Mouse (Mus musculus) common myeloid progenitor, adult 5-6 weeks (primary cell): ENCODE measurements at regions not wholly inside any gene's neighbourhood (a gene's known extent, or its start where the extent isn't known, plus 50 kb on each side); places are given as distances from the start of the nearest gene placed in this dataset.
A peak's percentile ranks its signal among the peaks of the same experiment; 100 is the strongest.
"Not testable (repeated sequence)": the region's sequence is repeated elsewhere in the genome, so short reads cannot be mapped to it uniquely, and the experiment has no call there.

ENCODE experiments used
- ATAC-seq: replicated peaks from 2 replicates; pipeline ENCODE4 v1.8.0; 2016; ENCODE audit warnings: low read depth, mild to moderate bottlenecking, moderate TSS enrichment, inconsistent platforms; ENCODE audit not compliant: poor library complexity, severe bottlenecking

- no peak for ATAC-seq
Observed at GRCm38 (mm10) chr13:97412151-97412550, 171.2 kb downstream of the Enc1 start.

GRCm38 (mm10) chr13:97410550-97411201, 169.8 kb downstream of the Enc1 start:
- ATAC-seq = 0 out of 2 replicates have a peak, but pooled peaks have one; percentile 31

GRCm38 (mm10) chr13:97409891-97410525, 169.1 kb downstream of the Enc1 start:
- 0 out of 2 replicates have a peak, but pooled peaks have one; percentile 19 for ATAC-seq

- no peak for ATAC-seq
Observed at GRCm38 (mm10) chr13:97409291-97409780, 168.4 kb downstream of the Enc1 start.

GRCm38 (mm10) chr13:97408414-97409290, 167.7 kb downstream of the Enc1 start:
- ATAC-seq = peak; percentile 84

- no peak for ATAC-seq
Observed at GRCm38 (mm10) chr13:97407773-97408172, 166.9 kb downstream of the Enc1 start.

- ATAC-seq = no peak
Observed at GRCm38 (mm10) chr13:97406678-97407077, 165.8 kb downstream of the Enc1 start.

- no peak for ATAC-seq
Observed at GRCm38 (mm10) chr13:97402164-97402761, 161.4 kb downstream of the Enc1 start.

GRCm38 (mm10) chr13:97401620-97402019, 160.7 kb downstream of the Enc1 start:
- ATAC-seq = no peak

- no peak for ATAC-seq
Observed at GRCm38 (mm10) chr13:97398041-97398440, 157.1 kb downstream of the Enc1 start.

GRCm38 (mm10) chr13:97396899-97397640, 156.2 kb downstream of the Enc1 start:
- ATAC-seq = no peak

GRCm38 (mm10) chr13:97396286-97396685, 155.4 kb downstream of the Enc1 start:
- not testable (repeated sequence) for ATAC-seq

GRCm38 (mm10) chr13:97394756-97395454, 154.0 kb downstream of the Enc1 start:
- ATAC-seq = no peak

GRCm38 (mm10) chr13:97394071-97394470, 153.2 kb downstream of the Enc1 start:
- ATAC-seq = no peak

GRCm38 (mm10) chr13:97393456-97393855, 152.6 kb downstream of the Enc1 start:
- ATAC-seq = no peak

GRCm38 (mm10) chr13:97390449-97390930, 149.6 kb downstream of the Enc1 start:
- no peak for ATAC-seq

GRCm38 (mm10) chr13:97388851-97389479, 148.1 kb downstream of the Enc1 start:
- no peak for ATAC-seq

GRCm38 (mm10) chr13:97386511-97386910, 145.6 kb downstream of the Enc1 start:
- ATAC-seq = no peak
